Mouse (Mus musculus) ovary, postnatal 14 days (tissue): ENCODE results near the gene Pard3.

Experiments used
- DNase-seq: peaks from one replicate; pipeline ENCODE4 v3.0.0; 2022; ENCODE audit warnings: low spot score

Pard3 gene

DNA sequence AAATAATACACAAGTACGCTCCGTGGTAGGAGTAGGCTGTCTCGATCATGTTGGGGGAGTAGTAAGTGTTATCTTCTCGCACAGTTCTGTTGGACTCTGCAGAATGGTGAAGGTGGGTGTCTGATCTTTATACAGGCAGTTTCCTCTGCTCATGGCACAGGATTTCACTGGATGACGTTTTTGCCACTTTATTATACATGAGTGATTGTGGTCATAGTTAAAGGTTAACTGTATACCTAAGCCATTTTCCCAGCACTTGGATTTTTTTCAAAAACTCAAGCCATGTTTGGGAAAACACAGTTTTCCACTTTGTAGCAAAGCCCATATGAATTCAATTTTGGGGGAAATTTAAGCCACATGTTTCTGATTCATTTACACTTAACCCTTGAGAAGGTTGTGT lies 489.9 kb downstream of the Pard3 start:
- no peak for DNase-seq

DNA sequence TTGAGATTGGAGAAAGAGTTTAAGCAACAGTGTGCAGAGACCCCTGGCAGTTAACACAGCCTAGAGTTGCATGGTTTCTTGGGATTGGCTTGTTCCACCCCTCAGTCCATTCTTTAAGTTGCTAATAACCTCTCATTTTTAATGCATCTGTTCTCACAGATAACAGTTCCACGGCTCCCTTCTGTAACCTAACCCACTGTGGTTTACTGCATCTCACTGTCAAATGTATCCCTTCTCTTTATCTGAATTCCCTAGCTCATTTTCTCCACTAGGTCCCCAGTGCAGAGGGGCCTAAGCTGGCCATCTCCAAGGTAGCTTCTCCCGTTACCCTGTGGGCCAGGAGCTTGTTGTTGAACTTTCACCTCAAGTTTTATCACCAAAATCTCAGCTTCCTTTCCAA lies 492.1 kb downstream of the Pard3 start:
- DNase-seq: no peak

DNA sequence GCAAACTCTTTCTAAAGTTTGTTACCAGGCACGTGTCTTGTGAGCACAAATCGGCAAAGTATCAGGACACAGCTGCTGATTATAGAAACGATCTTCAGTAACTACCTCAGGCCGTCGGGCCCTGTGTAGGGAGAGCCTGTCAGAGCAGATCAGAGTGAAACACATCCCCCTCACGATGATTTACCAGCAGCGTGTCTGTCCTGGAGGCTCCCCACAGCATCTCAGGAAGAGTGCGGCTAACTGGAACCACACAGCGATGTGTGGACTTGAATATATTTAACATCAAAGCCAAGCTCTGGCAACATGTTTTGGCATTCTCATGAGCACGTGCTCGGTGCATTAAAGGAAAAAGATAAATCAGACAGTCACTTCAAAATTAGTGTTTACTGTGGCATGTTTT lies 493.3 kb downstream of the Pard3 start:
- DNase-seq: no peak

DNA sequence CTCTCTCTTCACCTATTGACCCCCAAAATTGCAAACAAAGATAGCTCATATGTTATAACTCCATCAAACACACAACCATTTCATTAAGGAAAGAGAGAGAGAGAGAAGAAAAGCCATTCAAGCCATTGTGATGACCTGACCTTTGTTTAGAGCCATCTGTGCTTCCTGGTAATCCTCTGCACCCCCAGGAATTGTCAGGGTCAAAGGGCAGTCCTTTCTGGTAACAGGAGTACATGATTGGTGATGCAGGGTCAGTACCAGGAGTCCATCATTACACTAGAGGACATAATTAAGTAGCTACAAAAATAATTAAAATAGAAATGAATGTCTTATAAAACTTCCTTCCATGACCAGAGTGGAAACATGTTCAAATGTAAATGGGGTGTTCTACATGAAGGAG lies 493.9 kb downstream of the Pard3 start:
- no peak for DNase-seq

DNA sequence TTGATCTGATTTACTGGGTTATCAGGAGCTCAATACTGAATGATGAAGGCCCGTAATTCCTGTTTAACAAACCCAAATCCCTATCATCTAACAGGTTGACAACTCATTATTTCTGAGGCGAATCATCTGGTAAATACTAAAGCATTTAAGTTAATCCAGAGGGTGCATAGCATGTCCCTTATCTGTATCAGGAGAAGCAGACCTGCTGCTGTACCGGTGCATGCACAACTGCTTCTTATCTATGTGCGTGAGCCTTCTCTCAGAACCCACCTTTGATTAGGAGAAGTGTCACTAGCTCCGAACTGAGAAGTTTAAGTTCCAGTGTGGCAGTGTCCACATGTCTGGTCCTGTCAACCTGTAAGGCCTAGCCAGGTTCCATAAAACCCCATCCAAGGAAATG lies 499.9 kb downstream of the Pard3 start:
- no peak for DNase-seq

DNA sequence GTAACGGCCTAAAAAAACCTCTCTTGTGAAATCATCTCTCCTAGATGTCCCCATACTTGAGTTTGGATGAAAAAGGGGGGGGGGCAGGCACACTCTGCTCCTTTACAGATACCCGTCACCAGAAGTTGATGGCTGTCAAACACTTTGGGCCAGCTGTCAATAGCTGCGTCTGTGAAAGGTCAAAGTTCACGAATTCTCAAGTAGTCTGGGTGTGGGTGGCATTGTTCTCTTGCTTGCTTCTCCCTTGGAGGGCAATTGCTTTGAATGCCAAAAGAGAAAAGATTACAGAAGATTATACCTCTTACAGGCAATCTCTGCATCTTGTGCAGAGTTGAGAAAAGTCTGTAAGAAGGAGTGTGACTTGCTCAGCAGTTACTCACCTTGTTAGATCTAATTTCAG lies 500.7 kb downstream of the Pard3 start:
- DNase-seq: no peak

DNA sequence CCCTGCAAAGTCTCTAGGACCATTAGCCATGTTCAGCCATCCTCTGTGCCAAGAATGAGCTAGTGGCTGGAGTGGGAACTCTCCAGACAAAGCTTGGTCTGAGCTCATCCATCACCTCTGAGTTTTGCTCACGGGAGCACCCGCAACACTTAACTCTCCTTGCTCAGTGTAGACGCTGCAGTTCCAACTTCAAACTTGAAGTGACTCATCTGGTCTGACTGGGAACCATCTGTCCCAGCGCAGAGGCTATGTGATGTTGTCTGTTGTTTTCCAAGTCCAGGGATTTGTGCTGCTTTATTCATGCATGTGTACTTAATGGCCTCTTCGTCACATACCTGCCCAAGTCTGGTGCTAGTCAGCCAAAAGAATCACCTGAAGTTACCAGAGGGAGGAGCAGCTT lies 505.5 kb downstream of the Pard3 start:
- no peak for DNase-seq

DNA sequence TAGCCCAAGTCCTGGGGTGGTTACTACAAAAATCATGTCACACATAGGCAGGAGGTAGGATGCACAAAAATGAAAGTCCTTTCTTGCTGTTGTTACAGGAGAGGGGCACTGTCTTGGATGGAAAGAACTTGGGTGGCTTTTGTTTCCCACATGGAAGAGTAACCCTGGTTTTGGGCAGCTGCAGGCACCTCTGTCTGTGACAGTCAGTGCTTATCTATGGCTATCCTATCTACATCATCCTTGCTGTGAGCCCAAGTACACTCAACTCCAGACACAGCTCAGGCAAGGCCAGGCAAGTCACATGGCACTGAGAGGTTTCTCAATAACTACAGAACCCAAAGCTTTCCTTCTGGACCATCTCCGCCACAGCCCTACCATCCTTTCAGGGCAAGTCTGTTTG lies 506.8 kb downstream of the Pard3 start:
- no peak for DNase-seq

DNA sequence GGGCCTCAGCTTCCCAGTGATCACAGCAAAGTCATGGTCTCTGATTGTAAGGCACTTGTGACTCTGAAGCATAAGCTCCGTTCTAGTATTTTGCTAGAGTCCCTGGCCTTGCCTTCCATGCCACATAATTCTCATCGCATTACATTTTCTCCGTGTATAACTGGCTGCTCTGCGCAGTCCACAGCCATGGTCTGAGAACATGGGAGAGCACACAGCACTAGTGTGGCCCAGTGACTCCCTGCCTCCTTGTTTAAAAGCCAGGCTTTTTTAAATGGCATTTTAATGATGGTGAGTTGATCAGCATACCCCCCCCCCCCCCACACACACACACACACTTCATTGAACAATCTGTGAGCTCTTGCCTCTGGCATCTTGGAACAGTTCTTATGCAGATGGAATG lies 508.8 kb downstream of the Pard3 start:
- no peak for DNase-seq

DNA sequence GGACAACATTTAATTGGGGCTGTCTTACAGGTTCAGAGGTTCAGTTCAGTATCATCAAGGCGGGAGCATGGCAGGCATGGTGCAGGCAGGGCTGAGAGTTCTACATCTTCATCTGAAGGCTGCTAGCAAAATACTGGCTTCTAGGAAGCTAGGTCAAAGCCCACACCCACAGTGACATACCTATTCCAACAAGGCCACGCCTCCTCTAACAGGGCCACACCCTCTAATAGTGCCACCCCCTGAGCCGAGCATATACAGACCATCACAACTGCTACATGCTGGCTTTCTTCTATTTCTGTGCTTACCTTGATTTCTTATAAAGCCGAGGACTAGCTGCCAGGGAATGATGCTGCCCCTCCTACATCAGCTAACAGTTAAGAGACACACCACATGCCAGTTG lies 513.0 kb downstream of the Pard3 start:
- DNase-seq: no peak

DNA sequence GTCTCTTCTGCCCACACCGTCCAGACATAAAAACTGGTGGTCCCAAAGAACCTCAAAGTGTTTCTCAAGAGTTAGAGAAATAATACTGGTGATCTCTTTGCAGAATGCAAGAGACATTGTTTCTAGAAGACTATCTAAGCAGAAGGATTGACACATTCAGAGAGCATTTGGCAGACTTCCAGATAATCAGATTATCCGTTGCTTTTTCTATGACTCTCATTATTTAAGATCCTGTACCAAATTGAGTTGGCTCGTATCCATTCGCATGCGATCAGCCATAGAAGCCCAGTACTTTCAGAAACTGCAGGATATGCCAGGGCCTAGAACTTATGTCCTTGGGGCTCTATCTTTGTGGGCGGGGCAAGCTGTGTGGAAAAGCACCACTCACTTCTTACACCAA lies 514.0 kb downstream of the Pard3 start:
- DNase-seq: no peak

DNA sequence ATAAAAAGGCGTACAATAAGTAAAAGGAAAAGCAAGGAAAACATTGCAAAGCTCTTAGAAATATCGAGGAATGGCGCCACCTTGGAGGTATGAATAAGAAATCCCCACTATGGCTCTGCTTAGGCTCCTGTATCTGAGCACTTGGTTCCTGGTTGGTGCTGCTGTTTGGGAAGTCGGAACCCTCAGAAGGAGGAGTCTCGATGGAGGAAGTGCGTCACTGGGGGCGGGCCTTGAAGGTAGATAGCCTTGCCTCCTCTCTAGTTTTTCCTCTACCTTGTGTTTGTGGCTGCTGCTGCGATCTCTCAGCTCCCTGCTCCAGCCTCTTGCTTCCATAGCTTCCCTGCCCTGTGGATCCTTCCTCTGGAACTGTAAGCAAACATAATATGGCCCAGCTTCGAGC lies 515.7 kb downstream of the Pard3 start:
- DNase-seq: no peak

DNA sequence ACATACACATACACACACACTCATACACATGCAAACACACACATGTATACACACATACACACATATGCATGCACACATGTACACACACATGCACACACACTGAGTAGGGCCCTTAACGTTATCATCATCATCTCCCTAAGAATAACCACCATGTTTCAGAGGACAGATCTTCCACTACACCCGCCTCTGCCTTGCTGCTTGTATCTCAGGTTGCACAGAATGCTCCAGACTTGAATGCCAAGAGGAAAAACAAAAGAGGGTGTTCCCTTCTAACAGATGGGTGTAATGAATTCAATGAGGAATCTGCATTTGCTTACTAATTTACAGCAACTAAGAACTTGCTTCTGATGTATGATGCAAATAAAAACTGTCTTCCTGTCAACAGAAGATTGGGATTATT lies 519.7 kb downstream of the Pard3 start:
- no peak for DNase-seq

DNA sequence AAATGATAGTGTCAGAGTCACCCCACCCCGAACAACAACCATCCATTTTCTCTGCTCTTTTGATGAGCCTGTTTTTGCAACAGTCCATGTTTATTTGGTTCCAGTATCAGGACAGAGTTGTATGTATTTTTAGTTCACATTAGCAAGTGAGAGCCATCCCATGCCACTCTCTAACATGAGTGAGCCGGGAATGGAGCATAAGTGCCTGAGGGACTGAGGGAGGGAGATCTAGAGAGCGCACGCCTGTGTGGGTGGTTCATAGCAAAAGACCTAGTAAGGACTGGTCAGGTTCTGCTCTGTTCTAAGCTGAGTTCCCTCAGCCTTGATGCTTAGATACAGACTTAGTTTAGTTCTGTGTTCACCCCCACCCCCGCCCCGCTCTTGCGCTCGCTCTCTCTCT lies 521.9 kb downstream of the Pard3 start:
- DNase-seq: no peak

DNA sequence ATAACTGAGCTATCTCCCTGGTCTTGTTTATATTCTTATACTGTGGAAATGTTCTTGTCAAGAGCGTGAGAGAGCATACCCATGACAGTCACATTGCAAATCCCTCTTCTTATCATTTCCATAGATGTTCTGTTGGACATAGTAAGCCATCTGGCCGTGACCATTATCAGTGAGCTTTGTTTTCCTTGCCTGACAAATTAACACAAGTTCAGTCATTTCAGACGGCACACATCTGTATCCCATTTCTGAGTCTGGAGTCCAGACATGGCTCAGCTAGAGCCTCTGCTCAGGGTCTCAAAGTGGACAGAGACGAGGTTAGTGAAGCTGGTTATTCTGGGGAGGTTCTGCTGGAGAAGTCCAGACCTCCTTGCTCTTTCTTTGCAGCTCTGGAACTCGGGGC lies 523.0 kb downstream of the Pard3 start:
- no peak for DNase-seq

DNA sequence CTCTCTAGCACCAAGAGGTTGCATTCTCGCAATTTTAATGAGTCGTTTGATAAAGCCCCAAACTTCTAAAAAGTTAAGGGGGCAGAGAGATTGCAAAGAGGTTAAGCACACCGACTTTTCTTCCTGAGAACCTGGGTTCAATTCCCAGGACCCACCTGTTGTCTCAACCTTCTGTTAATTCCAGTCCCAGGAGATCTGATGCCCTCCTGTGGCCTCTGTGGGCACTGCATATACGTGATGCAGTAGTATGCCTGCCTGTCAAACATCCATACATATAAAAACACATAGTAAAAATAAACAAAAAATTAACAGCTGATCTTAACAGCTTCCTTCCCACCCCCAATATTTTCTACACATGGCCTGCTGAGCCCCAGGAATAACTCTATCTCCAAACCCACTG lies 524.6 kb downstream of the Pard3 start:
- no peak for DNase-seq

DNA sequence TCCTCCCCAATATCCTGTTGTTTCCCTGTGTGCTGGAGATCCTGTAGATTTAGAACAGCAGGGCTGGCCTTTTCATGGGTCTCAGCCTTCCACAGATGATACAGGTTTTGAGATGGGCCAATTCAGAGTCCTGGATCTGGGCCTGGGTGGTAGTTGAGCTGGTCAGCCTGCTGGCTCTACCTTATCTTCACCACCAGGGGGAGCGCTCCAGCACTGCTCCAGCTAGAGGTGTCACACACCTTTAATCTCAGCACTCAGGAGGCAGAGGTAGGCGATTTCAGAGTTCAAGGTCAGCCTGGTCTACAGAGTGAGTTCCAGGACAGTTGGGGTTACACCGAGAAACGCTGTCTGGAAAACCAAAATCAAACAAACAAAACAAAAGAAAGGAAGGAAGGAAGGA lies 525.6 kb downstream of the Pard3 start:
- peak; percentile 33 for DNase-seq

DNA sequence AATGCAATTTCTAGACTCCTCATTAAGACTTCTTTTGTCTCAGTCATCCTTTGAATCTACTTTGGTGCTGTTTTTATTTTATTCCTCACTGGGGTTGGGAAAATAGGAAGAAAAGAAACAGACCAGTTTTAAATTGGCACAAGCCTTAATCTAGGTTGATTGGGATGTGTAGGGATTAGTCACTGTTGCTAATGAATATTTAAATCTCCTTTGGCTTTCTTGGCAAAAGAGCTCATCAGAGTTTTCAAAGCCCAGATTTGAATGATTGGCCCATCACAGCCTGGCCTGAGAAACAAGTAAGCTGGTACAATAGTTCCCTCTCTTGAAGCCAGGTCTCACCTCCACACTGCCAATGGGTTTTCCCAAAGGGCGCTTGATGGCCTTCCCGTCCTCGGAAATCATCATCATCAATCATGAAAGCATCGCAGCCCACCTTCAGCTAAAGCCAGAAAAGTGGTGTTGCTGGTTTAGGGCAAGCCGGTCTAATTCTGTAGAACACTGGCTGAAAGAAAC lies 527.0 kb downstream of the Pard3 start:
- DNase-seq: no peak

DNA sequence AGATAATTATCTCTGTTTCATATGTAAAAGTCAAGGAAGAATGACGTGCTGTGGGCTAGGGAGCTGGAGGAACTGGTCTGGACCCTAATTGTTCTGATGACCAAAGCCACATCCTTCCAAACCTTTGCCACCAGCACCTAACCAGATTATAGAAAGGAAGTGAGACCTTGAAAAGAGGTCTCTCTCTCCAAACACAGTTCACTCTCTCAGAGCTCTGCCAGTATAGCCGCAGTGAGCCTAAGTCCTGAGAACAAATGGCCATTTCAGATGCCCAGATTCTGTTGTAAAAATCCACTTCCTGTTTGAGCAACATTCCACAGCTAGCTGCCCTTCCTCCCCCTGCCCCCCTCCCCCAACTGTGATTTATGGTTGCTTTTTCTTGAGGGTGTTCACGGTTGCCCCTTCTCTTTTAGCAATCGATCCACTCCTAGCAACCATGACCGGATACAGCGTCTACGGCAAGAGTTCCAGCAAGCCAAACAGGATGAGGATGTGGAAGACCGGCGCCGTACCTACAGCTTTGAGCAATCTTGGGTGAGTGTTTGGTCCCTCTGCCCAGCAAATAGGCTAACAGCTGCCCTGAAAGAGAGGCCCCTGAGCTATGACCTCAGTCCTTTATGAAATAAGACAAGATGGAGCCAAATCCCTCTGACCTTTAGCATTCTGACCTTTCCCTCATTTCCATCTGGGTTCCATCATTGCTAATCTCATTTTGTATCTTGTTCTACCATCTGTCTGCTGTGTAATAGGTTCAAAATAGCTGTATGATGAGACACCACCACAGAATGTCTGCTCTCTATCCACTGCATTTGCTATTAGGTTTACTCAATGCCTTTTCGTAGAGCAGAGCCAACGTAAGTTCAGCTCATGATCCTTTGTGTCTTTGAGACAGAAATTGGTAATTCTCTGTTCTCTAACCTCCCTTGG lies 529.2 kb downstream of the Pard3 start:
- no peak for DNase-seq

DNA sequence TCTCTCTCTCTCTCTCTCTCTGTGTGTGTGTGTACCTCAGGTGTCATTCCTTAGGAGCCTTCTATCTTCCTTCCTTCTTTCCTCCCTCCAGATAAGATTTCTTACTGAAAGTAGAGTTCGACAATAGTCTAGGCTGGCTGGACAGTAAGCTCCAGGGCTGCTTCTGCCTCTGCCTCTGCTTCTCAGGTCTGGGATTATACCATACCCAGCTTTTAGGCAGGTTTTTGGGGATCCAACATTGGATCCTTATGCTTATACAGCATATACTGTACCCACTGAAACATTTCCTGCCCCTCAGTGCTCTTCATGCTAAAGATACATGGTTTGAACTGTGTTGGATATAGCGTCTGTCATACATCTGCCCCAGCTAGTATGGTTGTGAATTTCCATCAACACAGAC lies 536.9 kb downstream of the Pard3 start:
- no peak for DNase-seq

DNA sequence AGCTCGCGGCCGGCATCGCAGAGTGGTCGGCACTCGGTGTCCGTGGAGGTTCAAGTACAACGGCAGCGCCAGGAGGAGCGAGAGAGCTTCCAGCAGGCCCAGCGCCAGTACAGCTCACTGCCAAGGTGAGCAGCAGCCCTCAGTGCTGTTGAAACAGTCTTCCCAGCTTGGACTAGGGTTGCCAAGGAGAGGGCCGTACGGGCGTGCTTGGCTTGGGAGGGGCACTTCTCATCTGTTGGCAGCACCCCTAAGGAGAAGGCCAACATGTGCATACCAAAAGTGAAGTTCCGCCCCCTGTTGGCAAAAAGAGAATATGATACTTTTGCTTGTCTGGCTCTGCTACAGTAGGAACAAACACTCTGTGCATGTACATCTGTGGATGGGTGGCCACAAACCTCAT lies 539.4 kb downstream of the Pard3 start:
- DNase-seq: no peak

DNA sequence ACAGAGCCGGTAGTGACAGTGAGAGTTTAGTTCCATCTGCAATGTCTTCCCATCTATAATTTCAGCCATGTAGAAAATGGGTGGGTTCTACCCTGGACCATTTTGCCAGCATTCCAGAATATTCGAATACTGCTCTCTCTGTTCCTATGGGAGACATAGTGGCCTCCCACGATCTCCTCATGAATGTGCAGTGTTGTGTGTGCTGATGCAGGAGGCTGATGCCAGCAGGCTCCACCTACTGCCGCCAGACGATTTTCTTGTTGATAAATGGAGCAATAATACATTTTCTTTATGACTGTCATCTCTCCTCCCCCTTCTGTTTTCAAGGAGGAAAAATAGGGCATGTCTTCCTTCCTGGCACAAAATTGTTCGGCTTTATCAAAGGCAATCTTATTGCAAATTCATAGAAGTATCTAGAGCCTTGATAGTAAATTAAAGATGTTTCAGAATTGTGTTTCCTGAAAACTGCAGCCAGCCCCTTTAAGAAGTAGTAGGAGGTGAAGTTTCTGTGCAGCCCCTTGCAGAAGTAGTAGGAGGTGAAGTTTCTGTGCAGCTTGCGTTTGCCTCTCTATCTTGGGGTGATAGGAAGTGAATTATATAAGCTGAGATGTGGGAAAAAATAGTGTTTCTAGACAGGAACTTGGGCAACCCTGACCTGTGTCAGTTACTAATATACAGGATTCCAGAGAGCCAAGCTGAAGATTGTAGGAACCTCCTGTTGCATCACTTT lies 545.0 kb downstream of the Pard3 start:
- DNase-seq: no peak

DNA sequence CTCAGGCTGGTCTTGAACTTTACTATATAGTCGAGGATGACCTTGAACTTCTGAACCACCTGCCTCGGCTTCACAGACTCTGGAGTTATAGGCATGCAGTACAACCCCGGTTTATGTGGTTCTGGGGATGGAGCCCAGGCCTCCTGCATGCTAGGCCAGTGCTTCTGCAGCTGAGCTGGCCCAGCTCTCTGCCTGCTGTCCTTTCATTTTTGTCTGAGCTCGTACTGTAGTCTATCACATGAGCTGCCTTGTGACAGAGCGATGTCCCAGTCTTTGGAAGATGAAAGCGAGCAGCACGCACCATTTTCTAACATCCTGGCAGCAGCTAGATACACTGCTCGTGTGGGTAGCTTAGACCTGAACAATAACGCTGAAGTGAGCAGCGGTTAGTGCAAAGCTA lies 545.6 kb downstream of the Pard3 start:
- no peak for DNase-seq
